Comparison of ENCODE assay signal across 8 mouse cellular contexts in the genomic region with DNA sequence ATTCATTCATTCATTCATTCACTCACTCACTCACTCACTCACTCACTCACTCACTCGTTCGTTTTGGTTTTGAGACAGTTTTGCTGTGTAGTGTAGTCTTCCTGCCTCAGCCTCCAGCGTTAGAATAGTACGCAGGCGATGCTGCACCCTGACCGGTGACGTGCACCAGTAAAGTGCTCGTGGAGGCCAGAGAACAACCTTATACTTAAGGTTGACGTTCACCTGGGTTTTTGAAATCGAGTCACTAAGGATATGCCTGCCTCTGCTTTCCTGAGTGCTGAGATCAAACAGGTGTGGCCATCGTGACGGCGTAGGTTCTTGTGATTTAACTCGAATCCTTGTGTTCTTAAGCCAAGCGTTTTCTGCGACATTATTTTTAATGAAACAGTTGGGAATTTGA. TPM values are rescaled to one million over a fixed set of nuclear protein-coding genes. Genes with fewer than 3 reads are reported as not detected.
DNase-seq lines count a peak whose midpoint lies in the region; ATAC-seq and TF ChIP-seq lines count a peak whose summit lies in the region.

No protein-coding gene starts in this region.

- DNase-seq in gastrocnemius, adult 2 months = no peak
- DNase-seq in gastrocnemius, postnatal 36 days = no peak
- DNase-seq in mesoderm, embryonic 11.5 days (ENCODE audit: low read depth, low spot score) = peak; percentile 28
- no peak for DNase-seq in layer of hippocampus, adult 11-12 months (ENCODE audit: low spot score)
- DNase-seq in adrenal gland, postnatal 10 days = no peak

- peak overlapping the region; percentile 92 for H3K4me3 ChIP-seq in gastrocnemius, adult 2 months
- peak overlapping the region; percentile 95 for H3K4me3 ChIP-seq in embryonic facial prominence, embryonic 15.5 days (replicated peaks)
- peak overlapping the region; percentile 71 for H3K4me3 ChIP-seq in intestine, postnatal 0 days (ENCODE audit: low read depth, low read length)

- no peaks in the 10 kb centered on the region for H3K27me3 ChIP-seq in embryonic facial prominence, embryonic 15.5 days
- no peaks in the 10 kb centered on the region for H3K27me3 ChIP-seq in intestine, postnatal 0 days (replicated peaks; ENCODE audit: control insufficient read depth, insufficient read depth, low read length)

- no peaks in the 10 kb centered on the region for H3K36me3 ChIP-seq in embryonic facial prominence, embryonic 15.5 days
- H3K36me3 ChIP-seq in intestine, postnatal 0 days (ENCODE audit: control insufficient read depth, insufficient read depth) = no peaks in the 10 kb centered on the region; the same call in 1 of the 2 replicates

- ATAC-seq in CD4-positive, CD25-positive, alpha-beta regulatory T cell, adult 4 months = peak; percentile 35
- 0 out of 2 replicates have a peak, but pooled peaks have one; percentile 24 for ATAC-seq in embryonic facial prominence, embryonic 15.5 days (ENCODE audit: insufficient number of reproducible peaks, low FRiP score, low TSS enrichment, low read depth)
- ATAC-seq in intestine, postnatal 0 days = peak; percentile 88

- WGBS in embryonic facial prominence, embryonic 15.5 days = 26% methylated on average over 16 of the region's 16 CpGs
- WGBS in intestine, postnatal 0 days = 15% methylated on average over 16 of the region's 16 CpGs

- H3K4me2 ChIP-seq in embryonic facial prominence, embryonic 15.5 days (replicated peaks) = peak overlapping the region; percentile 61
- H3K4me2 ChIP-seq in intestine, postnatal 0 days (replicated peaks; ENCODE audit: low read depth) = peak overlapping the region; percentile 65

- intact Hi-C loops in gastrocnemius, adult 2 months (cut with DNase I) = loop anchor here (1.0 kb wide), 1 partner anchor 94 kb away; a partner anchor contains a TSS
- intact Hi-C loops in gastrocnemius, postnatal 36 days (cut with DNase I) = no loop called here

- no peak for TF ChIP-seq CTCF in gastrocnemius, adult 2 months (IDR thresholded peaks at IDR 0.05)
- no peak for TF ChIP-seq CTCF in intestine, postnatal 0 days (IDR thresholded peaks at IDR 0.05; ENCODE audit: low read depth)

- peak overlapping the region; percentile 92 for H3K27ac ChIP-seq in gastrocnemius, adult 2 months
- H3K27ac ChIP-seq in embryonic facial prominence, embryonic 15.5 days (replicated peaks) = peak overlapping the region; percentile 73
- H3K27ac ChIP-seq in intestine, postnatal 0 days (ENCODE audit: low read depth, low read length) = peak overlapping the region; percentile 93

- H3K4me1 ChIP-seq in embryonic facial prominence, embryonic 15.5 days = peaks cover 8% of the 10 kb centered on the region
- H3K4me1 ChIP-seq in intestine, postnatal 0 days (replicated peaks; ENCODE audit: control insufficient read depth, insufficient read depth, low read length) = no peaks in the 10 kb centered on the region

- H3K9me3 ChIP-seq in embryonic facial prominence, embryonic 15.5 days (replicated peaks) = no peaks in the 10 kb centered on the region
- H3K9me3 ChIP-seq in intestine, postnatal 0 days (ENCODE audit: control insufficient read depth) = no peaks in the 10 kb centered on the region

- H3K9ac ChIP-seq in embryonic facial prominence, embryonic 15.5 days = 0 out of 2 replicates have a peak overlapping the region, but pooled peaks have one; percentile 26
- H3K9ac ChIP-seq in intestine, postnatal 0 days (ENCODE audit: low read depth, low read length) = no peak overlapping the region

RNA-seq across cellular contexts. Expression of a gene that starts 0.6 kb away (rescaled TPM):
- total RNA-seq in gastrocnemius, adult 2 months (2021) = 1 to 10 TPM; 5.8 to 6.5 TPM
- total RNA-seq in gastrocnemius, postnatal 36 days (2021) = 1 to 10 TPM; 4.3 to 7.0 TPM
- 10 to 100 TPM; 24.3 to 37.3 TPM for polyA plus RNA-seq in CD4-positive, CD25-positive, alpha-beta regulatory T cell, adult 4 months (2017; shearing (Covaris generic))
- 38.9 and 40.9 TPM in 2 replicates for polyA plus RNA-seq in embryonic facial prominence, embryonic 15.5 days (2015; fragmentation: Nextera tagmentation; extraction: Ambion mirVana)
- polyA plus RNA-seq in intestine, postnatal 0 days (2015; fragmentation: Nextera tagmentation; extraction: Ambion mirVana) = 45.7 and 47.6 TPM in 2 replicates
- 10 to 100 TPM; 19.5 TPM for total RNA-seq in adrenal gland, postnatal 10 days (2021)

RNA-seq across cellular contexts. Expression of a gene that starts 56.1 kb away (rescaled TPM):
- total RNA-seq in gastrocnemius, adult 2 months (2021) = 10 to 100 TPM; 47.5 to 47.9 TPM
- 10 to 100 TPM; 41.3 to 44.0 TPM for total RNA-seq in gastrocnemius, postnatal 36 days (2021)
- 10 to 100 TPM in 1 of 2 experiments, 1 to 10 TPM in 1; 6.9 to 10.9 TPM for polyA plus RNA-seq in CD4-positive, CD25-positive, alpha-beta regulatory T cell, adult 4 months (2017; shearing (Covaris generic))
- polyA plus RNA-seq in embryonic facial prominence, embryonic 15.5 days (2015; fragmentation: Nextera tagmentation; extraction: Ambion mirVana) = 17.0 and 17.1 TPM in 2 replicates
- 10.5 and 12.1 TPM in 2 replicates for polyA plus RNA-seq in intestine, postnatal 0 days (2015; fragmentation: Nextera tagmentation; extraction: Ambion mirVana)
- 10 to 100 TPM; 34.1 to 36.6 TPM for total RNA-seq in adrenal gland, postnatal 10 days (2021)

Comparison
In these comparisons a context has a peak if more than half of its experiments do, and no peak if none do; other contexts are left out.
1. ATAC-seq: peak in every context shown above with its lines; median percentile 88 in intestine, postnatal 0 days; 35 in CD4-positive, CD25-positive, alpha-beta regulatory T cell, adult 4 months; 24 in embryonic facial prominence, embryonic 15.5 days.